Mouse (Mus musculus) hematopoietic stem cell, adult 5-6 weeks (primary cell): ENCODE data around the gene Fxyd1. TPM values are rescaled to one million over a fixed set of nuclear protein-coding genes. Genes with fewer than 3 reads are reported as not detected.

ENCODE experiments used
- ATAC-seq, 2 experiments: fragments of 125-278 bp in 1 of 2; replicated peaks in 1 of 2; 2 replicates each; pipeline ENCODE4 v1.8.0; 2016 to 2017; ENCODE audit warnings: inconsistent platforms in 2 of 2, mild to moderate bottlenecking in 2 of 2, moderate number of reproducible peaks in 2 of 2, low read depth in 1 of 2, moderate TSS enrichment in 1 of 2; ENCODE audit not compliant: low FRiP score in 2 of 2, poor library complexity in 2 of 2, severe bottlenecking in 2 of 2, insufficient read depth in 1 of 2, low TSS enrichment in 1 of 2
- total RNA-seq: library from RNA; stranded (forward); fragments of 172-1452, 232-1000 nt; gene quantifications from 2 replicates; pipeline ENCODE4 v1.2.3, GENCODE M21; 2017

Fxyd1 gene
- total RNA-seq = 2.7 and 15.3 TPM in 2 replicates

DNA sequence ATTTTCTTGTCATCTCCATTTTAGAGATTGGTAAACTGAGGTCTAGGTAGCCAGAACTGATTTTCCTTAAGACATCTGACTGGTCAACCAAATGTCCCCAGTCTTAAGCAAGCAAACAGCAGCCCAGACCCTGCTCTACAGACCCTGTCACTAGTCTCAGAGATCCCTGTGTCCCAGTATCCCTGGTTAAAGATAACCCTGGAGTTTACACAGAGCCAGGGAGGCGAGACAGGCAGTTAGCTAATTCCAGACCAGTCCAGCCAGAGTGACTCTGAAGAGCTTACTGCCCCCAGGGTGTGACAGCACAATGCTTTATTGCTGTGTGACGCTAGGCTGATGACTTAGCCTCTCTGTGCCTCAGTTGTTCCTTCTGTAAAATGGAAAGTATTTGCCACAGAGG lies at the start of gene Fxyd1:
TSS of gene Fxyd1 (minus strand) at position 129 of the 400 bp plus-strand sequence.
- no peak for ATAC-seq

DNA sequence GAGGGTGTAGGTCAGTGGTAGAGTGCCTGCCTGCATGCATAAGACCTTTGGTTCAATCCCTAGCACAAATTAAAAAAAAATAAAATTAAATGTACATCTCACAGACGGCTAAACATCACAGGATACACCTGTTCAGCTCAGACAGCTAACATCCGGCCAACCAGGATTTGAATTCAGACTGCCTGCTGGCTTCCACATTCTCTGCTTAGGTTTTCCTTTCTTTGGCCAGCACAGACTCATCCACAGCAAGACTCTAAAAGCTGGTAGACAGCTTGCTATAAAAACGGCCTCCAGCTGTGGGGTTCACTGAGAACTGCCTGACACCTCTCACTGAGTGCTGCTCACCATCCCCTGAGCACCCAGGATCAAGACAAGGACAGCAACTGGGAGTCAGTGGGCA lies 49.2 kb upstream of the Fxyd1 start:
- ATAC-seq = peak; percentile 54 to 70

DNA sequence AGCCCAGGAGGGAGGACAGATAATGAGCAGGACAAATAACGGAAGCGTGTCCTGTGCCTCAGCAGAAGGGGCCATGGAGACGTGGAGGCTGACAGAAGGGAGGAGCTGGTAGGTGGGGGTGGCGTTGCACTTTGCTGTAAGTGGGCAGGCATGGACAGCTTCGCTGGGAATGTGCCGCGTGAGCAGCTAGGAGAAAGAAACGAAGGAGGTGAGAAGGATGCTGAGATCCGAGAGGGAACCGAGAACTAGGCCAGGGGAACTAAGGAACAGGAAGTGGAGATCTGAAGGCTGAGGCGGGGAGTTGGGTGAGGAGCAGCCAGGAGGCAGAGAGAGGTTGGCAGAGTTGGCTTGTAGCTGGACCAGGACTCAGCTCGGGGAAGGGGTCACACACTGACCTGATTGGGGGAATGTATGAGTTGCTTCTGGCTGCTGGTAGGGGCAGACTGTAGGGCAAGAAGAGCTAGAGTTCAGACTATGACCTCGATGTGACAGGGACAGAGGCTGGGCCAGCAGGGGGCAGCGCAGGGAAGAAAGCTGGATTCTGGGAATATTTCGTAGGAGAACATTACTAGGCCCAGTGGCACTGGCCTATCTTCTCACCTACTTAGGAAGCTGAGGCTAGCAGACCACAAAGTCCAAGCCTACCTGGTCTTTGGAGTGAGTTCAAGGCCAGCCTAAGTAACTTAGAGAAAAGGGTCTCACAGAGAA lies 48.2 kb upstream of the Fxyd1 start:
- peak in 1 of 2 experiments; percentile 18; a peak in 1 of 4 replicates for ATAC-seq

DNA sequence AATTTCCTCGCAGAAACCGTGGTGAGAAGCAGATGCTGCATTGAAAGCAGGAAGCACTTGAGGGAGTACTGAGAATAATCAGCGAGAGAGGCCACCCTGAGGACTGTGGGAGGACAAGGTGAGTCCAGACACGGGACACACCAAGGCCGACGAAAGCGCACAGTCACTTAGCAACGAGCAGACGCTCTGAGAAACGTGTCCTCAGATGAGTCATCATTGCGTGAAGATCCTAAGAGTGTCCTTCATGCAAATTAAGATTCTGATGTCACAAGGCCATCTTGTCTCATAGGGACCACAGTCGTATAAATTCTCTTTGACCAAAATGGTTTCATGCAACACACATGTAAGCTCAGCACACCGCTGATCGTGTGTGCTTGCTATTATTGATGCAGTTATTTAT lies 43.8 kb upstream of the Fxyd1 start:
- ATAC-seq = no peak

DNA sequence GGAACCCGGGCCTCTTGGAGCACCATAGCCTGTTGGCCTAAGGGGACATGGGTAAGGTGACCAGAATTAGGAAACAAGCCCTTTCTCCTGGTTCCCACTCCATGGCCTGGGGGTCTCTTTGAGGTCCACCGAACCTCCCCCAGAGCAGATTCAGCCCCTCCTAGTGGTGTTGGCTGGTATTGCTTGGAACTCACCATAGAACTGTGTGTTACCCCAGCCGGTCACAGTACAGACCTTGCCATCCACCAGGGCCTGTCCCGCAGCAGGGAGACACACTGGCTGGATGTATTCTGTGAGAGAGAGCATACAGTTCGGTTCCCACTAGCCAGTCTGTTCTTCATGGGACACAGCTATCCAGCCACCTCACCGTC lies 42.6 kb upstream of the Fxyd1 start:
- ATAC-seq = no peak

DNA sequence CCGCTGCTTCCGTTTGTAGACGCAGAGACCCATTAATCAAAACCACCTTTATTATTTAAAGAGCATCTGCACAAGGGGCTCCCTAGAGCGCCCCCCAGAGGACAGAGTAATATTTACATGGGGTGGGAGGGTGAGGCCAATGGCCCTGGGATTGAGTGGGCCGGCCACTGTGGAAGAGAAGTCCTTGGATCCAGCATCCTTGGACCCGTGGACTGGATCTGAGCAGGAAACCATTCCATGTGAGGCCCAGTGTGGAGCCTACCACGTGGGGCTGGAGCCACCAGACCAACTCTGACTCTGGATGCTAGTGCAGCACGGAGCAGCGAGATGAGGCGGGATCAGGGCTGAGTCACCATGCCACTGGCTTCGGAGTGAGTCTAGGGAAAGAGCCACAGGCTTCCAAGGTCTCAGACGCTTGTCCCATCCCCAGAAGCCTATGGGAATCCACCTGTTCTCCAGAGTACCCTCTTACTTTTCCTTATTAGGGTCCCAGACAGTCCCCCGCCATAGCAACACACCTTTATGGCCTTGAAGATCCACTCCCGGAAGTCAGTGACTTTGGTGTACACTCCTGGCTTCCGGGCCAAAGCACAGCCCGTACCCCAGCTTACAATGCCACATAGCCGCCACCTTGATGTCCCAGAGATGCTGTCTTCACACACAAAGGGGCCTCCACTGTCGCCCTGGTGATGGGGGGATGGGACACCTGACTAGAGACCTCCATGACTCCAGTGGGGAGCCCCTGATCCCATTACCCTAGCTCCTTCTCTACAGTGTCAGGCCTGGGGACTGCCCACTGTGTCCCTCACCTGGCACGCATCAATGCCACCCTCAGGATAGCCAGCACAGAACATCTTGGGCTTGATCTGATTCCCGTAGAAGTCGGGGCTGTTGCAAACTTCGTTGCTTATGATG lies 42.0 kb upstream of the Fxyd1 start:
- no peak for ATAC-seq

DNA sequence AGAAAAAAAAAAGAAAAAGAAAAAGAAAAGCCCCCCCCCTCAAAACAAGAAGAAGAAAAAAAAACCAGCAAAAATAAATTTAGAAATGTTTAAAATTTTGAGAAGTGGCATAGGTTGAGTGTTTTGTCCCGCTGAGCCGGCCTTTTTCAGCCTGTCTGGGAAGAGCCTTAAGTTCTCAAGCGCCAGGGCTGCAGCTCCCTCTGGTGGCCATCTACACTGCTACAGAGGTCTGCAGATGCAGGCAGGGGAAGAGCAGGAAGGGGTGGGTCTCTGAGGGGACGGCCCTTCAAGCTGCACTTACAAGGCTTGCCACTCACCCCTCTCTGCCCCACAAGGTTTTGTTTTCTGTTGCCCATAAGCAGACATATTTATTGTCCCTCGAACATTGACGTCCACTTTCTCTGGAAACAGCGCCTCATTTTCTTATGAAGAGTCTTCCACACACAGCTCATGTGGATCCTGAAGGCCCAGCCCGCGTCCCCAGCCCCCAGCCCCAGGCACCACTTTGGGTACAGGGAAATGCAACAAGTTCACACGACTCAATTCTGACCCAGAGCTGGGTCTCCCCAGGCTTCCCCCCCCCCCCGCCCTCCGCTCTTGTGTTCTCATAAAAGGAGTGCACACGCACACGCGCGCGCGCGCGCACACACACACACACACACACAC lies 40.7 kb upstream of the Fxyd1 start:
- ATAC-seq = peak; percentile 91 to 96

DNA sequence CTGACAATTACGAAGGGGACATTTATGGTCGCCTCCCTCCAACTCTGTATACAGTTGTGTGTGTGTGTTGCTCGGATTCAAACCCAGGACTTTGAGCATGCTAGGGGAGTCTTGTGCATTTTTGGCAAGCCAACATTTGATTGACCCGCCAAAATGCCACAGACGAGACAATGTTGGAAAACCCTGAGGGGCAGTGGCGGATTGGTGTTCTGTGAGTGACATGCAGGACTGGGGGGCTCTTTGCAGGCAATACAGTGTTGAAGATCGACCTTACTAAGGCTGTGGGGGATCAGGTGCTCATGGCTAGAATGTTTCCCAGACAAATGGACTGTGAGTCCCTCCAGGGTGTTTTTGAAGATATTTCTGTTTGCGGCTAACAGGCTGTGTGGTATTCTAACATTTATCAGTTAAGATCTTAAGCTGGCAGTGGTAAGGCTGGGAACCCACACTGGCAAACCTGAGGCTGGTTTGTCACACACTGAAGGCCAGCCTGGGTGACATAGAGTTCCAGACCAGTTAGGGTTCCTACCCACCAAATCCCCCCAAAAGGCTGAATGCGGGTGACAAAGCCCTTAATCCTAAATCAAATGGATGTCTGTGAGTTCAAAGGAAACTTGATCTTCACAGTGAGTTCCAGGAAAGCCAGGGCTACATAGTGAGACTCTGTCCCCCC lies 40.0 kb upstream of the Fxyd1 start:
- ATAC-seq = no peak

DNA sequence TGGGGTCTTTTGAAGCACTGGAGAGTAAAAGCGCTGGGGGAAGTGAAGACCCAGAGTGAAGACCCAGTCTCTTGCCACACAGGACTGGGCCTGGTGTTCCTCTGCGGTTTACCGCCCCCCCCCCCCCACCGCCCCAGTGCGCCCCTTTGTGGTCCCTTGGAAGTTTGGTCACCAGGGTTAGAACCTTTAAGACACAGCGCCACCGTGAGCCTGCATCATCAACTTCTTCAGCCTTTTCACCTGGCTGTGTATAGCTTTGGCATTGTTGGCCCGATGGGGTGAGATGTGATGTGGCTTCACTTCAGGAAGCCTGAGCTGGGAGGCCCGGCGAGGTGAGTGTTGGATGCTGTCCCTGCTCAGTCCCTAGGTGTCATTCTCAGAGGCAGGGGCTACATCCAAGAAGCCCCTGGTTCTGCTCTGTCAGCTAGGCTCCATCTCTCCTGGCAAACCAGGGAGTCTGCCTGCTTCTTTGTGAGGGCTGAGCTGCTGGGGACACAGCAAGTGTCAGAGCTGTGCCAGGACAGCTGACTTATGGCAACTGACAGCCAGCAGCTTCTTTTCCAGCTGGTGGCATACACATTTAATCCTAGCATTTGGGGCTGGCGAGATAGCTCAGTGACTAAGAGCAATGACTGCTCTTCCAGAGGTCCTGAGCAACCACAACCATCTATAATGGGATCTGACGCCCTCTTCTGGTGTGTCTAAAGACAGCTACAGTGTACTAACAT lies 37.9 kb upstream of the Fxyd1 start:
- peak in 1 of 2 experiments; percentile 23; a peak in 1 of 4 replicates for ATAC-seq

DNA sequence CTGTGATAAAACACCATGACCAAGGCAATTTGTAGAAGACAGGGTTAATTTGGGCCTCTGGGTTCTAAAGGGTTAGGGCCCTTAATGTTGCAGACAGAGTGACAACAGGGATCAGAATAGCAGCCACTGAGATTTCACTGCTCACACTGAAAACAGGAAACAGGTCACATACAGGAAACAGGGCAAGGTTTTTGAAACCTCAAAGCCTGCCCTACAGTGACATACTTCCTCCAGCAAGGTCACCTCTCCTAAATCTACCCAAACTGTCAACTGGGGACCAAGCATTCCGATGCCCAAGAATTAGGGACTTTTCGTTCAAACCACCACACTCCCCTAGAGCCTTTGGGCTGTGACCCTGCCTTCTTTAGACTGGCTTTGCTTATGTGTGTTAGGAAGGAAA lies 32.7 kb upstream of the Fxyd1 start:
- ATAC-seq = peak; percentile 91 to 95

DNA sequence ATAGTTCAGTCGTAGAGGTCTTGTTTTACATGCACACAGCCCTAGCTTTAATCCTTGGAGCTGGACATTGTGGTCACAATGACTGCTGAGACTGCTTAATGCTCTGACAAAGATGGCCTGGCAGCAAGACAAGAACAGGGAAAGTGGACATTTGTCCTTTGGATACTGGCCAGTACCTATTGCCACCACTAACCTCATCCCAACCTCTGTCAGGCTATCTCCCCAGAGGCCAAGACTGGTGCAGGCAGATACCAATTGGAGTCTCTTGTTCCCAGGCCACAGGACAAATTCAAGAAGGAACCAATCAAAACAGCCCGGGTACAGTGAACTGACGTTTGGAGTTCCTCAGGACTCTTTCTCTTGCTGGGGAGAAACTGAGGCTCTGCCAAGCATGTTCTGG lies 31.2 kb upstream of the Fxyd1 start:
- ATAC-seq = no peak

DNA sequence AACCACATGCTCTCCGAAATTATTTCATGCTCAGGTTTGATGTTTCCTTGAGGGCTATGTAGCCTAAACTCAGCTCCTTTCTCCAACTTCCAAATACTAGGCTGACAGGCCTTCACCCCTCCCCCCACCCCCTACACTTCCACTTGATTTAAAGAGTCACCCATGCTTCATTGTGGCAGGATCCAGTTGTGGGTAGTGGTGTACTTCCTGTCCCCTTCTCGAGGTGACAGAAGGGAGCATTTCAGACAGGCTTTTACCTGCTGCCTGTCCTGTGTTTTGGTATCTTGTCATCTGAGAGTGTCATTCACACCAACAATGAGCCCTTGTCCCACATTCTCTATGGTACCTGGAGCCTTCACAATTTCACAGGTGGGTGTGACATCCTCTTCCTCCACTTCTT lies 30.3 kb upstream of the Fxyd1 start:
- ATAC-seq = no peak

DNA sequence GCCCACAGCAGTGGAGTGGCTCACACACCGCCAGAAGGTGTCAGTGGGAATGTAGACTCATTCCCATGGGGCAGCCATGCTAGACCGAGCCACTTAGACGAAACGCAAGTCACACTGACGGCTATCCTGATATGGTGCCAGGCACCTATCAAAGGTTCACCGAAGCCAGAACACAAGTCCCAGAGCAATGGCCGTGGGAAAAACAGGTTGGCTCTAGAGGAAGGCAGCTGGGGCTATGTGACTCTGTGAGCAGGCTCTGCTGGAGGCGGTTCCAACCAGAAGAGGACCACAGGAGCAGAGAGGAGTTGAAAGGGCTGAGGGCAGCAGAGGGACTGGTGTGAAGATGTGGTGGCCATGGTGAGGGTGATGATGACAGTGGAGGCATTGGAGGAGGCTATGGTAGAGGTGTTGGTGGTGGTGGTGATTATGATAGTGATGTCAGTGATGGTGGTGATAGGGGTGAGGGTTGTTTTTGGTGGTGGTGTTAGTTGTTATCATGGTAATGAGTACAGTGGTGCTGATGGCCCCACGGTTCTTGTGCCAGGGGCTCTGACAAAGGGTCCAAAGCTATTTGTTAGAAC lies 29.3 kb upstream of the Fxyd1 start:
- no peak for ATAC-seq

DNA sequence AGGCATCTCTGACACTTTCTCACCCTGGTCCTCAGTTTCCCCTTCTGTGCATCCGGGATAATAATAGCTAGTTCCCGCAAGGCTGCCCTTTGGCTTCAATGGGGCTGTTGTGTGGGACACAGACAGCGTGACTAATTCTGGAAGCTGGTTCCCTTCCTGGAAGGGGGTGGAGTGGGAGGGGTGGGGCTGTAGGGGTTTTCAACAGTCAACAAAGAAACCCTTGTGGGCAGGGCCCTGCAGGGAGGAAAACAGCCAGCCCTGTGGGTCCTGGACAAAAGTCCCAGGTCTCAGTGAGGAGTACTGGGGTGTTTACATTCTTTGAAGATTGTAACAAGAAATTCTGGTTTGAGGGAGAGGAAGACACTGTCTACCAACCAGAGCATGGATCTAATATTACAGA lies 28.2 kb upstream of the Fxyd1 start:
- no peak for ATAC-seq

DNA sequence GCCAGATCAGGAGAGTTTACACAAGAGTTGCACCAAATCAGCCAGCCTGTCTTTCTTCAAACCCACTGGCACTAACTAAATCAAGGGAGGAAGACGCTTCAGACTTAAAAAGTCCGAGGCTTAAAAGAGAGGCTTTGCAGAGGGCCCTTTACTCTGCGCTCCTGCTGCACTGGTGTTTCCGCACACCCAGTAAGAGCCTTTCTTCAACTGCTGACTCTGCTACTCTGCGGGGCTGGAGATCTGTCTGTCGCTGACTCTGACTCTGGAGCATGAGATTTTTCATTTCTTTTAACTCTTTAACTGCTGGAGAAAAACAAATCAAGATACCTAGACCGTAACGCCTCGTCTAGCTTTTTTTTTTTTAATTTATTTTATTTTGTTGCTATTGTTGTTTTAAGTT lies 27.1 kb upstream of the Fxyd1 start:
- no peak for ATAC-seq

DNA sequence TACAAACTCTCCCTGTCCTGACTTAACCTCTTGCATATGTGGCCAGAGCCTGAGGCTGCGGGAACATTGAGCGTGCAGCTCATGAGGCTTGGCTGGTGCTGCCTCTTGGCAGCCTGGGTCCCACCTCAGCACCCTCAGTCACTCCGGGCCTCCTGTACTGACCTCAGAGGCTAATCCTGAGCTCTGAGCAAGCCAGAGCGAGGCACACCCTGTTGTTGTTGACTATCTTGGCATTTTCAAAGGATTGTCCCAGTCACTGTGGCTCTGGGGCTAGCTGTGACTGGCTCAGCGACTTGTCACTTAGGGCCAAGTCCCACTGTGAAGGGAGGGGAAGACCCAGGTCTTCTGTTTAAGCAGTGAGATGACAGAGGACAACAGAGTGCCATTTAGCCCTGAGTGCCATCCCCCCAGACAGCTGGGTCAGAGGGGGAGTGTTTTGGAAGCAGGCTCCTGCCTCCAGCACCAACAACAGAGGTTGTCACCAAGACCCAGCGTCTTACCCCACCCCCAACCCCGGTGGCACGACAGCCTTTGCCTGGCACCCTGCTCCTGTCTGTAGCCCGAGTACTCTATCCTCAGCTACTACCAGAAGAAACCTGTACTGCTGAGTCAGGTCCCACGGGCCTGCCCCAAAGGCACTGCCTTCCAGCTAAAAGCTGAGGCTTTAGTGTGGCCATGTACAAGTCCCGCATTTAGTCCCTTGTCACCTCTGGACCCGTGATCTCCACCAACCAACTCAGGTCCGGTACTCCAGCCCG lies 26.0 kb upstream of the Fxyd1 start:
- ATAC-seq = no peak
